In the genomic region with DNA sequence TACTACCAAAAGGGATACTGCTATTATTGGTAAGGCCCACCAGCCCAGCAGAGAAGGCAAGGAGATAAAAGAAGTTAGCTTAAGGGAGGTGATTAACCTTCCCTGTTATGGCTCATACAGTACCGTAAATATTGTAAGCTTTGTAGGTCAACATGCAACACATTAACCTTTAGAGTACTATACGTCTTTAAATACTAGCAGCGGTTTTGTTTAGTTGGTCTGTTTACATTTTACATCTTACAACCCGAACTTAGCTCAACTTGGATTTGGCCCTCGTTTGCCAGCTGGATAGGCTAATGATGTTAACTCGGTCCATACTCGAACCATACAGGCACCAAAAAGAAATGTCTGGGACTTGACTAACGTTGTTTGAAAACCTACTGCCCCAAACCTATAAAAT, we compare ENCODE assay signal across 8 mouse cellular contexts. TPM values are rescaled to one million over a fixed set of nuclear protein-coding genes. Genes with fewer than 3 reads are reported as not detected.
A peak's percentile ranks its signal among the peaks of the same experiment; 100 is the strongest.
DNase-seq lines count a peak whose midpoint lies in the region; ATAC-seq and TF ChIP-seq lines count a peak whose summit lies in the region.

No protein-coding gene starts in this region.

- peak overlapping the region; percentile 82 for H3K4me3 ChIP-seq in gastrocnemius, adult 2 months
- peak overlapping the region; percentile 81 for H3K4me3 ChIP-seq in thymus, adult 2 months (ENCODE audit: control insufficient read depth, insufficient read depth, low read length)
- peak overlapping the region; percentile 79 for H3K4me3 ChIP-seq in limb, embryonic 14.5 days (replicated peaks; ENCODE audit: low read length)
- peak overlapping the region; percentile 82 for H3K4me3 ChIP-seq in stomach, embryonic 16.5 days (replicated peaks; ENCODE audit: low read length)

- intact Hi-C loops in gastrocnemius, adult 2 months (cut with DNase I): loop anchor here (2.0 to 5.0 kb wide), 3 partner anchors 57 to 274 kb away; no protein-coding TSS in a partner anchor
- intact Hi-C loops in left cerebral cortex, postnatal 14 days (cut with DNase I): no loop called here

- H3K27me3 ChIP-seq in thymus, adult 2 months (ENCODE audit: control insufficient read depth, insufficient read depth, low read length): no peaks in the 10 kb centered on the region
- H3K27me3 ChIP-seq in limb, embryonic 14.5 days (ENCODE audit: control insufficient read depth, insufficient read depth, low read length): no peaks in the 10 kb centered on the region
- no peaks in the 10 kb centered on the region for H3K27me3 ChIP-seq in stomach, embryonic 16.5 days (ENCODE audit: control insufficient read depth, insufficient read depth, low read length)

- no peak for TF ChIP-seq POLR2A in thymus, adult 2 months (IDR thresholded peaks at IDR 0.05; ENCODE audit: control insufficient read depth, extremely low read depth, insufficient read depth, low read length, poor library complexity)
- no peak for TF ChIP-seq POLR2A in limb, embryonic 14.5 days (IDR thresholded peaks at IDR 0.05; ENCODE audit: borderline replicate concordance, extremely low read depth, insufficient read depth, insufficient read length)

- 6% methylated on average over 8 of the region's 8 CpGs for WGBS in thymus, adult 2 months
- 5% methylated on average over 8 of the region's 8 CpGs for WGBS in limb, embryonic 14.5 days
- WGBS in stomach, embryonic 16.5 days: 1% methylated on average over 8 of the region's 8 CpGs

- peaks cover 5% of the 10 kb centered on the region; the same call in 1 of the 2 replicates for H3K4me1 ChIP-seq in thymus, adult 2 months (replicated peaks; ENCODE audit: control insufficient read depth, insufficient read depth, low read length)
- peaks cover 3% of the 10 kb centered on the region; the same call in 1 of the 2 replicates for H3K4me1 ChIP-seq in limb, embryonic 14.5 days (ENCODE audit: control insufficient read depth, insufficient read depth, low read length)
- peaks cover 12% of the 10 kb centered on the region for H3K4me1 ChIP-seq in stomach, embryonic 16.5 days (ENCODE audit: control insufficient read depth, insufficient read depth, low read length)

- no peak for TF ChIP-seq CTCF in gastrocnemius, adult 2 months (IDR thresholded peaks at IDR 0.05)
- no peak for TF ChIP-seq CTCF in thymus, adult 2 months (IDR thresholded peaks at IDR 0.05; ENCODE audit: borderline replicate concordance, control insufficient read depth, extremely low read depth, insufficient read depth, low read length, poor library complexity)

- H3K4me2 ChIP-seq in limb, embryonic 14.5 days (replicated peaks; ENCODE audit: low read depth, low read length, severe bottlenecking): peak overlapping the region; percentile 78
- peak overlapping the region; percentile 77 for H3K4me2 ChIP-seq in stomach, embryonic 16.5 days (ENCODE audit: low read depth, low read length)

- DNase-seq in gastrocnemius, adult 2 months: no peak
- DNase-seq in gastrocnemius, postnatal 10 days: no peak
- no peak for DNase-seq in thymus, adult 2 months
- no peak for DNase-seq in thymus, postnatal 25 days
- no peak for DNase-seq in limb, embryonic 14.5 days (ENCODE audit: low spot score)
- no peak for DNase-seq in left cerebral cortex, postnatal 14 days (ENCODE audit: low spot score in 2 of 2)
- no peak for DNase-seq in ovary, postnatal 10 days (ENCODE audit: low spot score)

- H3K36me3 ChIP-seq in thymus, adult 2 months (ENCODE audit: control insufficient read depth, insufficient read depth, low read length): no peaks in the 10 kb centered on the region
- H3K36me3 ChIP-seq in limb, embryonic 14.5 days (ENCODE audit: control insufficient read depth, insufficient read depth, low read length): no peaks in the 10 kb centered on the region
- no peaks in the 10 kb centered on the region for H3K36me3 ChIP-seq in stomach, embryonic 16.5 days (ENCODE audit: control insufficient read depth, insufficient read depth, low read length)

- no peak for ATAC-seq in limb, embryonic 14.5 days (ENCODE audit: low FRiP score, low read depth)
- ATAC-seq in stomach, embryonic 16.5 days (ENCODE audit: insufficient read depth, low FRiP score): no peak

- peak overlapping the region; percentile 88 for H3K27ac ChIP-seq in gastrocnemius, adult 2 months
- H3K27ac ChIP-seq in thymus, adult 2 months (ENCODE audit: control insufficient read depth, insufficient read depth, low read length): no peak overlapping the region
- peak overlapping the region; percentile 38; the same call in 1 of the 2 replicates for H3K27ac ChIP-seq in limb, embryonic 14.5 days (replicated peaks; ENCODE audit: low read depth, low read length)
- peak overlapping the region; percentile 88 for H3K27ac ChIP-seq in stomach, embryonic 16.5 days (ENCODE audit: low read length)

- peak overlapping the region; percentile 69 for H3K9ac ChIP-seq in limb, embryonic 14.5 days (ENCODE audit: low read depth, low read length, severe bottlenecking)
- peak overlapping the region; percentile 83 for H3K9ac ChIP-seq in stomach, embryonic 16.5 days (ENCODE audit: low read length)

- H3K9me3 ChIP-seq in limb, embryonic 14.5 days (ENCODE audit: control insufficient read depth, low read length): no peaks in the 10 kb centered on the region
- H3K9me3 ChIP-seq in stomach, embryonic 16.5 days (replicated peaks; ENCODE audit: control insufficient read depth, low read length): no peaks in the 10 kb centered on the region

RNA-seq across cellular contexts. Expression of gene Aplf, which starts 0.6 kb away (rescaled TPM):
- 1 to 10 TPM; 2.0 to 2.7 TPM for total RNA-seq in gastrocnemius, adult 2 months (2021)
- total RNA-seq in gastrocnemius, postnatal 10 days (2021): 1 to 10 TPM; 3.2 to 3.9 TPM
- polyA plus RNA-seq in thymus, adult 2 months (2012; rRNA removed): 6.8 and 6.9 TPM in 2 replicates
- 7.5 and 10.3 TPM in 2 replicates for polyA plus RNA-seq in limb, embryonic 14.5 days (2012; rRNA removed)
- 14.3 and 16.2 TPM in 2 replicates for polyA plus RNA-seq in limb, embryonic 14.5 days (2014; fragmentation: Nextera tagmentation; extraction: Ambion mirVana)
- 14.2 and 15.5 TPM in 2 replicates for polyA plus RNA-seq in stomach, embryonic 16.5 days (2015; fragmentation: Nextera tagmentation; extraction: Ambion mirVana)
- 1 to 10 TPM; 7.5 to 9.5 TPM for total RNA-seq in left cerebral cortex, postnatal 14 days (2021)

RNA-seq across cellular contexts. Expression of gene Efcc1, which starts 59.3 kb away (rescaled TPM):
- under 1 TPM; 0.70 to 0.82 TPM for total RNA-seq in gastrocnemius, adult 2 months (2021)
- 1 to 10 TPM; 1.9 to 2.7 TPM for total RNA-seq in gastrocnemius, postnatal 10 days (2021)
- polyA plus RNA-seq in thymus, adult 2 months (2012; rRNA removed): 0.17 and 0.55 TPM in 2 replicates
- polyA plus RNA-seq in limb, embryonic 14.5 days (2012; rRNA removed): 0.98 and 1.3 TPM in 2 replicates
- polyA plus RNA-seq in limb, embryonic 14.5 days (2014; fragmentation: Nextera tagmentation; extraction: Ambion mirVana): 0.64 and 0.80 TPM in 2 replicates
- polyA plus RNA-seq in stomach, embryonic 16.5 days (2015; fragmentation: Nextera tagmentation; extraction: Ambion mirVana): 0.90 and 1.3 TPM in 2 replicates
- total RNA-seq in left cerebral cortex, postnatal 14 days (2021): 1 to 10 TPM; 4.0 to 4.3 TPM
